Mouse (Mus musculus): ENCODE measurements around the gene Opcml.

GRCm38 (mm10) chr9:28445863-28446262 is 655.3 kb downstream of the Opcml start:
- TF ChIP-seq CTCF (IDR thresholded peaks at IDR 0.05; ENCODE audit: borderline replicate concordance, insufficient read depth, low read depth, low read length) = no peak
- TF ChIP-seq POLR2A (IDR thresholded peaks at IDR 0.05; ENCODE audit: borderline replicate concordance, insufficient read depth, low read length) = no peak

Data from cerebellum, adult 2 months (tissue).